Mouse (Mus musculus): ENCODE data around the gene Inhbc. TPM values are rescaled to one million over a fixed set of nuclear protein-coding genes. Genes with fewer than 3 reads are reported as not detected.

The Inhbc gene
- polyA plus RNA-seq, 1 experiment from 2014 or later = not detected

GRCm38 (mm10) chr10:127337536-127338099 is 32.6 kb downstream of the Inhbc start:
- Histone ChIP-seq H3K27me3 (peaks cover 34% of the 10 kb centered on the region), H3K9ac (no peak overlapping the region), H3K36me3 (no peaks in the 10 kb centered on the region), H3K4me2 (no peak overlapping the region), H3K4me3 (no peak overlapping the region), H3K4me1 (replicated peaks) (peaks cover 34% of the 10 kb centered on the region), H3K27ac (replicated peaks) (no peak overlapping the region), H3K9me3 (no peaks in the 10 kb centered on the region)
- no peak for ATAC-seq (ENCODE audit: low FRiP score, low read depth)
- WGBS = 77% methylated on average over 6 of the region's 6 CpGs

GRCm38 (mm10) chr10:127336952-127337351 is 33.3 kb downstream of the Inhbc start:
- no peaks in the 10 kb centered on the region for H3K36me3 ChIP-seq
- no peak overlapping the region for H3K9ac ChIP-seq
- no peak overlapping the region for H3K4me3 ChIP-seq
- peaks cover 31% of the 10 kb centered on the region for H3K27me3 ChIP-seq
- H3K27ac ChIP-seq (replicated peaks) = no peak overlapping the region
- H3K9me3 ChIP-seq = no peaks in the 10 kb centered on the region
- 70% methylated on average over 5 of the region's 5 CpGs for WGBS
- peaks cover 27% of the 10 kb centered on the region for H3K4me1 ChIP-seq (replicated peaks)
- H3K4me2 ChIP-seq = no peak overlapping the region
- ATAC-seq (ENCODE audit: low FRiP score, low read depth) = no peak

- ATAC-seq (ENCODE audit: low FRiP score, low read depth) = no peak
- H3K36me3 ChIP-seq = no peaks in the 10 kb centered on the region
These were observed 35.0 kb downstream of the Inhbc start for GRCm38 (mm10) chr10:127335271-127335670.

GRCm38 (mm10) chr10:127333152-127333551 is 37.1 kb downstream of the Inhbc start:
- WGBS = 67% methylated on average over 5 of the region's 5 CpGs
- Histone ChIP-seq H3K4me2 (no peak overlapping the region), H3K27ac (replicated peaks) (no peak overlapping the region), H3K36me3 (no peaks in the 10 kb centered on the region), H3K4me1 (replicated peaks) (no peaks in the 10 kb centered on the region), H3K27me3 (peaks cover 29% of the 10 kb centered on the region), H3K9ac (no peak overlapping the region), H3K9me3 (no peaks in the 10 kb centered on the region), H3K4me3 (no peak overlapping the region)
- ATAC-seq (ENCODE audit: low FRiP score, low read depth) = no peak

More at GRCm38 (mm10) chr10:127335271-127335670, 35.0 kb downstream of the Inhbc start:
- peaks cover 14% of the 10 kb centered on the region for H3K4me1 ChIP-seq (replicated peaks)
- no peak overlapping the region for H3K4me3 ChIP-seq
- WGBS = 58% methylated on average over 1 of the region's 1 CpGs
- H3K27me3 ChIP-seq = peaks cover 20% of the 10 kb centered on the region
- H3K9me3 ChIP-seq = no peaks in the 10 kb centered on the region
- no peak overlapping the region for H3K27ac ChIP-seq (replicated peaks)
- H3K9ac ChIP-seq = no peak overlapping the region
- H3K4me2 ChIP-seq = no peak overlapping the region

GRCm38 (mm10) chr10:127332211-127332874 is 37.9 kb downstream of the Inhbc start:
- Histone ChIP-seq H3K27ac (replicated peaks) (no peak overlapping the region), H3K9ac (no peak overlapping the region), H3K4me1 (replicated peaks) (no peaks in the 10 kb centered on the region), H3K36me3 (no peaks in the 10 kb centered on the region), H3K9me3 (no peaks in the 10 kb centered on the region), H3K27me3 (peaks cover 36% of the 10 kb centered on the region), H3K4me3 (peak overlapping the region; percentile 22; the same call in 1 of the 2 replicates), H3K4me2 (peak overlapping the region; percentile 50)
- ATAC-seq (ENCODE audit: low FRiP score, low read depth) = peak; percentile 28; the same call in 1 of the 2 replicates
- WGBS = 41% methylated on average over 31 of the region's 31 CpGs

- H3K4me3 ChIP-seq = no peak overlapping the region
- H3K9ac ChIP-seq = no peak overlapping the region
- H3K27me3 ChIP-seq = peaks cover 53% of the 10 kb centered on the region
- ATAC-seq (ENCODE audit: low FRiP score, low read depth) = no peak
- no peak overlapping the region for H3K27ac ChIP-seq (replicated peaks)
- no peaks in the 10 kb centered on the region for H3K9me3 ChIP-seq
- H3K4me2 ChIP-seq = no peak overlapping the region
- 81% methylated on average over 7 of the region's 7 CpGs for WGBS
- H3K4me1 ChIP-seq (replicated peaks) = peaks cover 14% of the 10 kb centered on the region
- no peaks in the 10 kb centered on the region for H3K36me3 ChIP-seq
These were observed 40.0 kb downstream of the Inhbc start for GRCm38 (mm10) chr10:127330212-127330611.

GRCm38 (mm10) chr10:127327461-127328145 is 42.6 kb downstream of the Inhbc start:
- ATAC-seq (ENCODE audit: low FRiP score, low read depth) = no peak
- peaks cover 76% of the 10 kb centered on the region for H3K27me3 ChIP-seq
- H3K4me3 ChIP-seq = no peak overlapping the region
- H3K9me3 ChIP-seq = no peaks in the 10 kb centered on the region
- H3K4me2 ChIP-seq = no peak overlapping the region
- H3K36me3 ChIP-seq = no peaks in the 10 kb centered on the region
- H3K27ac ChIP-seq (replicated peaks) = no peak overlapping the region
- peaks cover 14% of the 10 kb centered on the region for H3K4me1 ChIP-seq (replicated peaks)
- 46% methylated on average over 18 of the region's 18 CpGs for WGBS
- no peak overlapping the region for H3K9ac ChIP-seq

GRCm38 (mm10) chr10:127326828-127327227 is 43.4 kb downstream of the Inhbc start:
- WGBS = 4% methylated on average over 29 of the region's 29 CpGs
- Histone ChIP-seq H3K27ac (replicated peaks) (no peak overlapping the region), H3K4me3 (peak overlapping the region; percentile 35), H3K27me3 (peaks cover 77% of the 10 kb centered on the region), H3K4me1 (replicated peaks) (peaks cover 14% of the 10 kb centered on the region), H3K4me2 (peak overlapping the region; percentile 62), H3K36me3 (no peaks in the 10 kb centered on the region), H3K9ac (no peak overlapping the region), H3K9me3 (no peaks in the 10 kb centered on the region)
- no peak for ATAC-seq (ENCODE audit: low FRiP score, low read depth)

- no peak; the same call in 1 of the 2 replicates for ATAC-seq (ENCODE audit: low FRiP score, low read depth)
These were observed 44.0 kb downstream of the Inhbc start for GRCm38 (mm10) chr10:127326017-127326801.

GRCm38 (mm10) chr10:127325454-127326016 is 44.7 kb downstream of the Inhbc start:
- peak overlapping the region; percentile 35; the same call in 1 of the 2 replicates for H3K4me3 ChIP-seq
- H3K4me1 ChIP-seq (replicated peaks) = peaks cover 14% of the 10 kb centered on the region
- H3K36me3 ChIP-seq = no peaks in the 10 kb centered on the region
- H3K27me3 ChIP-seq = peaks cover 75% of the 10 kb centered on the region
- no peak overlapping the region for H3K27ac ChIP-seq (replicated peaks)
- no peak for ATAC-seq (ENCODE audit: low FRiP score, low read depth)
- peak overlapping the region; percentile 62; the same call in 1 of the 2 replicates for H3K4me2 ChIP-seq
- peak overlapping the region; percentile 27; the same call in 1 of the 2 replicates for H3K9ac ChIP-seq
- 36% methylated on average over 14 of the region's 14 CpGs for WGBS
- no peaks in the 10 kb centered on the region for H3K9me3 ChIP-seq

More at GRCm38 (mm10) chr10:127326017-127326801, 44.0 kb downstream of the Inhbc start:
- Histone ChIP-seq H3K9me3 (no peaks in the 10 kb centered on the region), H3K4me3 (peak overlapping the region; percentile 35), H3K36me3 (no peaks in the 10 kb centered on the region), H3K4me1 (replicated peaks) (peaks cover 14% of the 10 kb centered on the region), H3K27ac (replicated peaks) (no peak overlapping the region), H3K4me2 (peak overlapping the region; percentile 62), H3K27me3 (peaks cover 77% of the 10 kb centered on the region), H3K9ac (peak overlapping the region; percentile 27)
- WGBS = under 1% methylated on average over 48 of the region's 54 CpGs

GRCm38 (mm10) chr10:127324495-127324894 is 45.7 kb downstream of the Inhbc start:
- H3K27me3 ChIP-seq = peaks cover 68% of the 10 kb centered on the region
- ATAC-seq (ENCODE audit: low FRiP score, low read depth) = no peak
- 10% methylated on average over 7 of the region's 7 CpGs for WGBS

More at GRCm38 (mm10) chr10:127324495-127324894, 45.7 kb downstream of the Inhbc start:
- no peak overlapping the region for H3K27ac ChIP-seq (replicated peaks)
- no peak overlapping the region for H3K4me3 ChIP-seq
- H3K4me1 ChIP-seq (replicated peaks) = peaks cover 14% of the 10 kb centered on the region
- no peak overlapping the region for H3K9ac ChIP-seq
- H3K9me3 ChIP-seq = no peaks in the 10 kb centered on the region
- H3K36me3 ChIP-seq = no peaks in the 10 kb centered on the region
- no peak overlapping the region for H3K4me2 ChIP-seq
